Mouse (Mus musculus): ENCODE measurements around the gene Cmtr2.

Gene Cmtr2

GRCm38 (mm10) chr8:110247238-110247637 lies 31.8 kb downstream of the Cmtr2 start:
- ATAC-seq (ENCODE audit: insufficient number of reproducible peaks, low FRiP score, low TSS enrichment) = no peak

- ATAC-seq (ENCODE audit: insufficient number of reproducible peaks, low FRiP score, low TSS enrichment) = no peak
These were observed 38.5 kb downstream of the Cmtr2 start for GRCm38 (mm10) chr8:110253986-110254385.

DNA sequence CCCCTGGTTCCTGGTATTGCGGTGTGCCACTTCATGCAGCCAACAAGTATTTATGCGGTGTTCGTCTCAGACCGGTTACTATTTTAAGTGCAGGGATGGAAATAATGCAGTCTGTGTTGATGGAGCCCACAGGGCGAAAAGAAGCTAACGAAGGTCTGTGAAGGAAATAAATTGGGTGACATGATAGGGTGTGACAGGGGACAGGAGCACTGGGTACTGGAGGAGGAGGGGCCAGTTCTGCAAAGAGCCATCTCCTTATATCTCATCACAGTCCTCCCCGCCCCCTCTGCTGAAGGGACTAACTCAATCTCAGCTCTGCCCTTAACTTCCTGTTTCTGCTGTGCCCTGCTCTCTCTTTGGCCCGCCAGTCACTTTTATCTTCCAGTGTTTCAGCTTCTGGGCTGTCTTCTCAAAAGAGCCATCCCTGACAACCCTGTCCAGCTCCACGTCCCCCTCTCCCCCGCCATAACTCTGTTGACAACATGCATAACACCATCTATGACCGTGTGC lies 50.4 kb downstream of the Cmtr2 start:
- no peak for ATAC-seq (ENCODE audit: insufficient number of reproducible peaks, low FRiP score, low TSS enrichment)

- peak; percentile 75 for ATAC-seq (ENCODE audit: insufficient number of reproducible peaks, low FRiP score, low TSS enrichment)
These were observed 51.3 kb downstream of the Cmtr2 start, which contains the start of gene Hydin for GRCm38 (mm10) chr8:110266741-110267140. Gene Hydin, plus strand, starts transcription at chr8:110266977.

GRCm38 (mm10) chr8:110267268-110267667 lies 51.8 kb downstream of the Cmtr2 start:
- no peak for ATAC-seq (ENCODE audit: insufficient number of reproducible peaks, low FRiP score, low TSS enrichment)

DNA sequence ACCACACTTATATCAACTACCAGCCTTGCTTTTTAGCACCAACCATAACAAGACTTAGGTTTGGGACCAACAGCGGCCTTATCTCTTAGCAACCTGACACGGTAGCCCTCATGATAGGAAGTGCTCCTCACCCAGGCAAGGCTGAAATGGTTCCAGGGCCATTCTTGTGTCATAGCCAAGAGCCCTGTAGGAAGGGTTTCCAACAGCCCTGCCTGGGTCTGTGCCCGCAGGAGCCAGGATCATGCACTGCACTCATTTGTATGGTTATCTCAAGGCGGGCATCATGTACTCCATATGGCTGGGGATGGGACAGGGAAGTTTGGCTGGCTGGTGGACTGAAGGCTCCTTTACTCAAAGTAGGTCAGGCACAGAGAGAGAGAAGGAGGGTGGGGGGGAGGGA lies 55.2 kb downstream of the Cmtr2 start:
- peak; percentile 75 for ATAC-seq (ENCODE audit: insufficient number of reproducible peaks, low FRiP score, low TSS enrichment)

DNA sequence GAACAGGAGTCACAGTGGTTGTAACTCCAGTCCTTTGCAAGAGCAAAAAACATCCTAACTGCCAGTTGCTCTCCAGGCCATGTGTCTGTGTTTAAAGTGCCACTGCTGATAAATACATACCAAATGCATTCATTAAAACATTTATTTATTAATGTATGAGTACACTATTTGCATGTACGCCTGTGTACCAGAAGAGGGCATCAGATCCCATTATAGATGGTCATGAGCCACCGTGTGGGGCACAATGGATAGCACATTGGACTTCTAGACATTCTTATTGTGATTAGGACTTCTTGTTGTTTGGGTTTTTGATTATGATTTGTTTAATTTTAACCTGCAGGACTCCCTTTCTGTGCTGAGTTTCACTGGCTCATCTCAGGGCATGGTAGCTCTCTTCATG lies 57.9 kb downstream of the Cmtr2 start:
- ATAC-seq (ENCODE audit: insufficient number of reproducible peaks, low FRiP score, low TSS enrichment) = no peak

Data from cerebellum, adult (tissue).